Mouse (Mus musculus) bone marrow, adult 2 months (tissue): Measurements from ENCODE around the gene Proser3.

Experiments used
- CTCF ChIP-seq: fragments of 200-500 bp; IDR thresholded peaks from 2 replicates; pipeline ENCODE4 v1.5.1; 2011; ENCODE audit warnings: low read length, control low read depth; ENCODE audit not compliant: control insufficient read depth, insufficient read depth
- POLR2A ChIP-seq: fragments of 200-500 bp; IDR thresholded peaks from 2 replicates; pipeline ENCODE4 v1.6.1; 2011; ENCODE audit warnings: low read depth, mild to moderate bottlenecking, control low read depth, low read length, borderline replicate concordance; ENCODE audit not compliant: control insufficient read depth

DNA sequence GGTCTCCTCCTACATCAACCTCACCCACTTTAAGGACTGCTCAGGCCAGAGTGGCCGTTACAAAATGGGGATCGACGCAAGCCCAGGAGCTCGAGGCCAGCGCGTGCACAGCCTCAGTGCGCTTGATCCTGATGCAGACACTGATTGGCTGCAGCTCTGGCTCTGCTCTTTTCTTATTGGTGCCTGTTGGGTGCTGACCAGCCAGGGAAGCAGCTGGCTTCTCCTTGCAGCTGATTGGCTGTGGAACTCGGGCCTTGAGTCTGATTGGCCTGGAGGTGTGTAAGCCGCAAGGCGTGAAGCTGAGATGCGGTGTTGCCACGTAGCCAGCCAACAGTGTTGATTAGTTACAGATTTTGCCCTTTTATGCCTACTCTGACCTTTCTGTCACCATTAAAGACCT, 46.7 kb upstream of the Proser3 start, which contains the start of gene Zbtb32:
- TF ChIP-seq POLR2A (no peak), CTCF (no peak)
